Mouse (Mus musculus): Measurements from ENCODE around the gene Adarb2. TPM values are rescaled to one million over a fixed set of nuclear protein-coding genes. Genes with fewer than 3 reads are reported as not detected.

Gene Adarb2
- polyA plus RNA-seq, 1 experiment: not detected

DNA sequence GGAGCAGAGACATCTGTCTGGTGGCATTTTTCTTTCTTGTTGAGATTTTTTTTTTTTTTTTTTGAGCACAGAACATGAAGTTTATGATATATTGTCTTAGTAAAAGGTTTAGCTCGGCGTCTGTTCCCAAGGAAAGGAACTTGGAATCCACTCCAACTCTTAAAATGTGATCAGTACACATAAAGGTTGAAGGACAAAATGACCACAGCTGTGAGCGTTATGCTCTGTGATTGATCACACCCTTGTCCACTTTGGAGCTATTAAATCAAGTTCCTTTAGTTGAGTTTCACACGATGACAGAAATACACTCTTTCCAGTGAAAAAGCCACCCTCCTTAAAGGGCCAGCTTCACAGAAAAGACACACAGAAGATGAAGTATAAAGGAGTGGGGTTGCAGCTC, 568.0 kb downstream of the Adarb2 start:
- H3K4me1 ChIP-seq: peaks cover 4% of the 10 kb centered on the region; the same call in 1 of the 2 replicates
- peaks cover 3% of the 10 kb centered on the region for H3K27me3 ChIP-seq (replicated peaks)
- H3K4me3 ChIP-seq (replicated peaks): no peak overlapping the region
- TF ChIP-seq FLI1 (IDR thresholded peaks at IDR 0.05; ENCODE audit: low read length): no peak
- H3K9me3 ChIP-seq: no peaks in the 10 kb centered on the region
- no peaks in the 10 kb centered on the region for H3K36me3 ChIP-seq (replicated peaks; ENCODE audit: low read length)

DNA sequence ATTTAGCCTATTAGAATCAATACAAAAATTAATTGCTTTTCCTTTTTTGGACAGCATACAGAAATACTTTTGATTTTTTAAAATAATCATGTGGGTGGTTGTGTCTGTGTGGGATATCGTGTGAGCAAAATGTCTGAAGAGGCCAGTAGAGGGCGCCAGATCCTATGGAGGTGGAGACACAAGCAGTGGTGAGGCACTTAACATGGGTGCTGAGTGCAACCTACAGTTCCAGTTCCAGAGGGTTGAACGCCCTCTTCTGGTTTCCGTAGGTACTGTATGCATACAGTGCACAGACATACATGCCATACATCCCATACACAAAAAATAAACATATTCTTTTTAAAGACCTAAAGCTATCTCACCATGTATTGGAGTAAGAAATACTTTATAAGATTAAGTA, 577.8 kb downstream of the Adarb2 start:
- H3K9me3 ChIP-seq: no peaks in the 10 kb centered on the region
- TF ChIP-seq GATA1 (IDR thresholded peaks at IDR 0.05; ENCODE audit: borderline replicate concordance, low read length): no peak
- TF ChIP-seq FLI1 (IDR thresholded peaks at IDR 0.05; ENCODE audit: low read length): no peak
- H3K4me3 ChIP-seq (replicated peaks): no peak overlapping the region
- H3K4me1 ChIP-seq: peaks cover 9% of the 10 kb centered on the region
- H3K27me3 ChIP-seq (replicated peaks): peaks cover 10% of the 10 kb centered on the region
- no peaks in the 10 kb centered on the region for H3K36me3 ChIP-seq (replicated peaks; ENCODE audit: low read length)

DNA sequence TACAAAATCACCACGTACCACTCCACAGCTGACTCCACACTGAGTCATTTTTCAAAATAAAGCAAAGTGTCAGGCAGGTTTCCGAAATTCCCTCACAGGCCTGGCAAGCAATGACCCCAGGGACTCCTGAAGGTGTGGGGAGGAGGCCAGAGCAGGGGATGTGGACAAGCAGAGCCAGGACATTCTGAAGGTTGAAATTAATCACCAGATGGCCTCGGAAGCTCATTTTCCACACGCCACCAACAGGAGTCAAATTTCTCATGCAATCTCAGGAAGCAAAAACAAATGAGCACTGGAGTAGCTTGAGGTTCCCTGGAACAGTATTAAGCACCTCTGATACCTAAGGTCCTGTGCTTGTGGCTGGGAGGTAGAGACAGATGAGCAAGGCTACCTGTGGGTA, 580.0 kb downstream of the Adarb2 start:
- no peak for TF ChIP-seq GATA1 (IDR thresholded peaks at IDR 0.05; ENCODE audit: borderline replicate concordance, low read length)
- no peak for TF ChIP-seq FLI1 (IDR thresholded peaks at IDR 0.05; ENCODE audit: low read length)
- Histone ChIP-seq H3K9me3 (no peaks in the 10 kb centered on the region), H3K27me3 (replicated peaks) (peaks cover 10% of the 10 kb centered on the region), H3K4me1 (peaks cover 9% of the 10 kb centered on the region), H3K36me3 (replicated peaks; ENCODE audit: low read length) (no peaks in the 10 kb centered on the region), H3K4me3 (replicated peaks) (no peak overlapping the region)

DNA sequence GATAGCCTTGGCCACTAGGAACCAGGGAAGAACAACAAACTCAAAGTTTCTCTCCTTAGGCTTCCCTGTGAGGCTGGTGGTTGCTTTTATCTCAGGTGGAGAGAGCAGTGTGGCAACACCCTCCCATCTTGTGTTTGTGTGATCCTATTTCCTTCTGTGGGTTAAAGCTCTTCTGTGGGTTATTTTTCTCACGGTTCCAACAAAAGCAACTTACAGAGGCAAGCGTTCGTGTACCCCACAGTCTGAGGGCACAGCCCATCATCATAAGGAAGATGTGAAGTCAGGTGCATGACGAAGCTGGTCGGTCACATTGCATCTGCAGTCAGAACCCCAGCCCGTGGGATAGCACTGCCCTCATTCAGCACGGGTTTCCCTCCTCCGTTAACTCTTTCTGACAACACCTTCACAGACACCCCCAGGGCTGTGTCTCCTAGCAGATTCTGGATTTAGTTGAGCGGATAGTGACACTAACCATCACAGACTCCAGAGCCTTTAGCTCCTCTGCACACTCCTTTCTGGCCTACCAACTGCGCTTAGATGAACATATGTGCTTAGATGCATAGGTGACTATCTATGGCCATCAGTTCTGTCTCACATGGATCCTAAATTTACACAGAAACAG, 581.1 kb downstream of the Adarb2 start:
- TF ChIP-seq FLI1 (IDR thresholded peaks at IDR 0.05; ENCODE audit: low read length) (no peak), GATA1 (IDR thresholded peaks at IDR 0.05; ENCODE audit: borderline replicate concordance, low read length) (no peak)
- H3K4me3 ChIP-seq (replicated peaks): no peak overlapping the region

DNA sequence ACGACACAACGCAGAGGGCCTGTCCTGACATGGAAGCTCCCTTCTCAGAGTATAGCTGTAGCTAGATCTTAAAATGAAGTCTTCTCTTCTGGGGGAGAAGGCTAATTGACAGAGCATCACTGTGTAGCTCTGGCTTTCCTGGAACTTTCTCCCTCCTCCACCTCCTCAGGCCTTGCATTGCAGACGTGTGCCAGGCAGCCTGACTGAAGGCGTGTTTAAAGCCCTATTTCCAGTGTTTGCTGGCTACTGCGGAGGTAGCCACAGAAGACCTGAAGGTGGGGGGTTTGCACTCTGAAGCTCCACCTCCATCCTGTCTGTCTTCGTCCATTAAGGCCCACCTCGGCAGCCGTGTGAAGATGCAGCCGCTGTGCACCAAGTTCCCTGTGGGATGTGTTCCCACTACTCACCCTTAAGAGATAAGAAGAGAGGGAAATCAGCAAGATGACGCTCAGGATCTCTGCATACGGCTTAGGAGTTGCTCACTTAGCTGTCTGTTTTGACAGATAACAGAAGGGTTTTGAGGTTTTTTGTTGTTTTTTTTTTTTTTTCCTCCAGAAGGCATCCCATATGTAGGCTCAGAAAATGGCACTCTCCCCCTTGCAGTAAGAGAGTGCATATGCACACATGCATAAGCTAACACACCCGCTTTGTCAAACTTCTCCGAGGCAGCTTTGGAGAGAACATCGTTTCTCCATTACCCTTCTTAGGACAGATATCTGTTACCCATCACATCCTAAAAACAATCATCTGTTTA, 581.8 kb downstream of the Adarb2 start:
- H3K9me3 ChIP-seq: no peaks in the 10 kb centered on the region
- no peak for TF ChIP-seq GATA1 (IDR thresholded peaks at IDR 0.05; ENCODE audit: borderline replicate concordance, low read length)
- no peak for TF ChIP-seq FLI1 (IDR thresholded peaks at IDR 0.05; ENCODE audit: low read length)
- peaks cover 9% of the 10 kb centered on the region for H3K4me1 ChIP-seq
- H3K27me3 ChIP-seq (replicated peaks): peaks cover 14% of the 10 kb centered on the region
- no peaks in the 10 kb centered on the region for H3K36me3 ChIP-seq (replicated peaks; ENCODE audit: low read length)
- no peak overlapping the region for H3K4me3 ChIP-seq (replicated peaks)

More for the DNA sequence above, 581.1 kb downstream of the Adarb2 start:
- Histone ChIP-seq H3K4me1 (peaks cover 9% of the 10 kb centered on the region), H3K27me3 (replicated peaks) (peaks cover 14% of the 10 kb centered on the region), H3K9me3 (no peaks in the 10 kb centered on the region), H3K36me3 (replicated peaks; ENCODE audit: low read length) (no peaks in the 10 kb centered on the region)

DNA sequence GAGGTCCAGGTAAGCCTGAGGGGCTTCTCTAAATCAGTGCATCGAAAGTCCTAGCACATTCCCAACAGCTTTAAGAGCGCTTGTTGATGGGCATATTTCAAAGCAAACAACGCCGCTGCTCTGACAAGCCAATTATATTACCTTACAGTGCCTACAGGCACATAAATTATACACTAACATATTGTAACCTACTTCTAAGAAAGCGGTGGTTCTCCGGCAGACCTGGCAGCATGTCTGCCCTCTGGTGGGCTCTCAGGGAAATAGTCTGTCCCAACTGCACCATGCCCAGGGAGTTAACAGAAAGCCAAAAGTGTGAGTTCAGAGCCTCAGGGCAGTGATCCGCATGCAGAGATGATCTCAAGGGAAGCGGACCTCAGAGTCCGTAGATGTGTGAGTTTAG, 582.5 kb downstream of the Adarb2 start:
- Histone ChIP-seq H3K27me3 (replicated peaks) (peaks cover 14% of the 10 kb centered on the region), H3K4me3 (replicated peaks) (no peak overlapping the region), H3K9me3 (no peaks in the 10 kb centered on the region), H3K36me3 (replicated peaks; ENCODE audit: low read length) (no peaks in the 10 kb centered on the region), H3K4me1 (peaks cover 9% of the 10 kb centered on the region)
- TF ChIP-seq FLI1 (IDR thresholded peaks at IDR 0.05; ENCODE audit: low read length) (no peak), GATA1 (IDR thresholded peaks at IDR 0.05; ENCODE audit: borderline replicate concordance, low read length) (no peak)

DNA sequence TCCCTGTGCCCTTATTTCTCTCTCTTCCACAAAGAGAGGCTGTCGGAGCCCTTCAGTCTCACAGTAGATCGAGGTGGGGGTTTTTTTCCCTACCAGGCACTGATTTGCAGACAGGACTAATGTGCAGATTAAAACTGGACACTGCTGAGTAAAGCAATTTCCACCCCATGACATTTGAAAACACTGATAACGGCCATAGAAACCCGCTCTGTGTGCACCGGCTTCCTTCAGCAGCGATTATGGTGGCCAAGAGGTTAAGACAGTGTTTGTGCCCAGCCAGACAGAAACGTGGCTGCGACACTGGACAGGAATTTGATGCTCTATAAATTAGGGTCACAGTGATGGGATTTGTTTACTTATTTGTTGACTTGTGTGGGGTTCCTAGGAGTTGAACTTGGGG, 590.6 kb downstream of the Adarb2 start:
- no peaks in the 10 kb centered on the region for H3K27me3 ChIP-seq (replicated peaks)
- no peak for TF ChIP-seq FLI1 (IDR thresholded peaks at IDR 0.05; ENCODE audit: low read length)
- no peak for TF ChIP-seq GATA1 (IDR thresholded peaks at IDR 0.05; ENCODE audit: borderline replicate concordance, low read length)
- no peaks in the 10 kb centered on the region for H3K9me3 ChIP-seq
- H3K4me3 ChIP-seq (replicated peaks): no peak overlapping the region
- no peaks in the 10 kb centered on the region for H3K36me3 ChIP-seq (replicated peaks; ENCODE audit: low read length)
- no peaks in the 10 kb centered on the region for H3K4me1 ChIP-seq

DNA sequence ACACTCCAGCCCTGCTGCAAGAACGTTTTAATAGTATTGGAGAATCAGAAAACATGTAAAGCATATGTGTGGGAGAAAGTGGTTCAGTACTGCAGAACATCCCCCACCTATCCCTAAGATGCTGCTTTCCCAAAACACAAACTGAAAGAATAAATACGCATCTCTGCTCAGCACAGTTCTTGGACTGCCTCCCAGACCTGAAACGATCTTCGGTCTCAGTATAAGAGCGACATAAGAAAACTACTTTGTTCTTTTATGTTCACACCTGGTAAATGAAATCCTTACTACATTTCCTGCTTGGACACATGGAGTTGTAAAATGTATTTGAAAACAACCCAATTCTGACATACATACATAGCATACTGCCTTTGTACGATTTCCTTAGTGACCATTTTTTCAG, 597.9 kb downstream of the Adarb2 start:
- H3K4me1 ChIP-seq: no peaks in the 10 kb centered on the region
- peaks cover 27% of the 10 kb centered on the region for H3K36me3 ChIP-seq (replicated peaks; ENCODE audit: low read length)
- no peaks in the 10 kb centered on the region for H3K27me3 ChIP-seq (replicated peaks)
- no peaks in the 10 kb centered on the region for H3K9me3 ChIP-seq
- TF ChIP-seq FLI1 (IDR thresholded peaks at IDR 0.05; ENCODE audit: low read length) (no peak), GATA1 (IDR thresholded peaks at IDR 0.05; ENCODE audit: borderline replicate concordance, low read length) (no peak)
- H3K4me3 ChIP-seq (replicated peaks): no peak overlapping the region

DNA sequence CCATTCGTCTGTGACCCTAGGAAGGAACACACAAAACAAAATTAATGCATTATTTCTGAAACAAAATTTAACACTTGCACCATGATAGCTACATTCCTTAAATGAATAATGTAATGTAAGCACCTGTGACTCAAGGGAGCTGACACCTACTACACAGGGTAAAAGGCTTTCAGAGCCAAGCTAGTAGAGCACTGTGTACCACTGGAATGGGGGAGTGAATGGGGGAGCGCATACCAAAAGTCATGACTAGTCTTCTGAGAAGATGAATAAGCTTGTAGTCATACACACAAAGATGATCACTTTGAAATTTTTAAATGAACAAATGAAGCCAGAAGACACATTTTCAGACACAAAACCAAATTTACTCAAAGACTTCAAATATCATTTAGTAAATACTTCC, 603.3 kb downstream of the Adarb2 start:
- TF ChIP-seq FLI1 (IDR thresholded peaks at IDR 0.05; ENCODE audit: low read length) (no peak), GATA1 (IDR thresholded peaks at IDR 0.05; ENCODE audit: borderline replicate concordance, low read length) (no peak)
- Histone ChIP-seq H3K4me3 (replicated peaks) (no peak overlapping the region), H3K36me3 (replicated peaks; ENCODE audit: low read length) (peaks cover 50% of the 10 kb centered on the region), H3K4me1 (peaks cover 3% of the 10 kb centered on the region; the same call in 1 of the 2 replicates), H3K27me3 (replicated peaks) (no peaks in the 10 kb centered on the region), H3K9me3 (no peaks in the 10 kb centered on the region)
